Mouse (Mus musculus) myocyte (in vitro differentiated cells): ENCODE measurements at regions not wholly inside any gene's neighbourhood (a gene's known extent, or its start where the extent isn't known, plus 50 kb on each side); places are given as distances from the start of the nearest gene placed in this dataset.

Source experiments
- H3K27me3 ChIP-seq: one replicate; pipeline ENCODE4 v1.6.1; 2011; ENCODE audit not compliant: control insufficient read depth, insufficient read depth, insufficient read length
- H3K36me3 ChIP-seq: one replicate; pipeline ENCODE4 v1.6.1; 2011; ENCODE audit not compliant: control insufficient read depth, insufficient read depth
- H3K4me2 ChIP-seq: one replicate; pipeline ENCODE4 v1.6.1; 2011; ENCODE audit warnings: low read depth, control low read depth
- H3K4me3 ChIP-seq: one replicate; pipeline ENCODE4 v1.5.1; 2011; ENCODE audit warnings: mild to moderate bottlenecking, control low read depth, moderate library complexity
- H3K79me2 ChIP-seq: one replicate; pipeline ENCODE4 v1.6.1; 2011; ENCODE audit not compliant: control insufficient read depth, insufficient read depth
- H3ac ChIP-seq: one replicate; pipeline ENCODE4 v1.6.1; 2011; ENCODE audit not compliant: control insufficient read depth, insufficient read length
- CEBPB ChIP-seq: IDR thresholded peaks from 2 replicates; pipeline ENCODE4 v1.6.1; 2011; ENCODE audit warnings: mild to moderate bottlenecking, moderate library complexity; ENCODE audit not compliant: poor library complexity, insufficient read depth, severe bottlenecking
- E2F4 ChIP-seq: IDR thresholded peaks from one replicate; pipeline ENCODE4 v1.6.1; 2011; ENCODE audit warnings: mild to moderate bottlenecking, control low read depth, moderate library complexity; ENCODE audit not compliant: insufficient read depth
- MAX ChIP-seq: IDR thresholded peaks from one replicate; pipeline ENCODE4 v1.6.1; 2011; ENCODE audit warnings: low read depth, mild to moderate bottlenecking, control low read depth
- MYOD1 ChIP-seq, 3 experiments: IDR thresholded peaks; one replicate each; pipeline ENCODE4 v1.6.1; 2011; ENCODE audit warnings: control low read depth in 2 of 3, low read depth in 2 of 3, mild to moderate bottlenecking in 2 of 3, moderate library complexity in 1 of 3; ENCODE audit not compliant: insufficient read length in 2 of 3, control insufficient read depth in 1 of 3
- MYOG ChIP-seq, 3 experiments: IDR thresholded peaks; one replicate each; pipeline ENCODE4 v1.6.1; 2011; ENCODE audit warnings: control low read depth in 2 of 3, low read depth in 2 of 3, mild to moderate bottlenecking in 2 of 3; ENCODE audit not compliant: insufficient read length in 2 of 3, control insufficient read depth in 1 of 3, insufficient read depth in 1 of 3
- POLR2A ChIP-seq: IDR thresholded peaks from one replicate; pipeline ENCODE4 v1.6.1; 2011; ENCODE audit warnings: low read depth, mild to moderate bottlenecking, control low read depth, moderate library complexity; ENCODE audit not compliant: insufficient read length
- POLR2AphosphoS2 ChIP-seq: IDR thresholded peaks from one replicate; pipeline ENCODE4 v1.6.1; 2011; ENCODE audit warnings: low read depth, control low read depth; ENCODE audit not compliant: insufficient read length
- REST ChIP-seq: IDR thresholded peaks from one replicate; pipeline ENCODE4 v1.6.1; 2011; ENCODE audit warnings: mild to moderate bottlenecking, control low read depth, moderate library complexity; ENCODE audit not compliant: insufficient read depth, insufficient read length
- SRF ChIP-seq: IDR thresholded peaks from one replicate; pipeline ENCODE4 v1.6.1; 2011; ENCODE audit warnings: low read depth; ENCODE audit not compliant: control insufficient read depth, insufficient read length
- TCF12 ChIP-seq: IDR thresholded peaks from one replicate; pipeline ENCODE4 v1.6.1; 2011; ENCODE audit warnings: mild to moderate bottlenecking, control low read depth; ENCODE audit not compliant: poor library complexity, insufficient read depth, severe bottlenecking
- TCF3 ChIP-seq: IDR thresholded peaks from one replicate; pipeline ENCODE4 v1.6.1; 2011; ENCODE audit warnings: low read depth, control low read depth; ENCODE audit not compliant: insufficient read length
- USF1 ChIP-seq: IDR thresholded peaks from one replicate; pipeline ENCODE4 v1.6.1; 2011; ENCODE audit warnings: low read depth, mild to moderate bottlenecking, control low read depth, moderate library complexity

GRCm38 (mm10) chr1:81671142-81671541 lies 561.8 kb upstream of the Gm9747 start:
- Histone ChIP-seq H3ac (no peak overlapping the region), H3K4me3 (no peak overlapping the region), H3K36me3 (no peaks in the 10 kb centered on the region), H3K4me2 (no peak overlapping the region), H3K79me2 (no peaks in the 10 kb centered on the region), H3K27me3 (no peaks in the 10 kb centered on the region)
- TF ChIP-seq TCF3 (no peak), MAX (no peak), MYOD1 (IDR thresholded peaks at IDR 0.05; ENCODE audit: control insufficient read depth in 1 of 3, insufficient read length in 2 of 3, low read depth in 2 of 3) (no peak), POLR2AphosphoS2 (no peak), SRF (peak; percentile 69)

- Histone ChIP-seq H3K36me3 (no peaks in the 10 kb centered on the region), H3K27me3 (no peaks in the 10 kb centered on the region), H3ac (no peak overlapping the region), H3K79me2 (no peaks in the 10 kb centered on the region), H3K4me2 (no peak overlapping the region), H3K4me3 (no peak overlapping the region)
- TF ChIP-seq MYOG (IDR thresholded peaks at IDR 0.05; ENCODE audit: control insufficient read depth in 1 of 3, insufficient read depth in 1 of 3, insufficient read length in 2 of 3, low read depth in 2 of 3), result no peak
- no peak for TF ChIP-seq CEBPB
- no peak for TF ChIP-seq MAX
- TF ChIP-seq SRF, result no peak
- TF ChIP-seq MYOD1 (IDR thresholded peaks at IDR 0.05; ENCODE audit: control insufficient read depth in 1 of 3, insufficient read length in 2 of 3, low read depth in 2 of 3), result no peak
Observed at GRCm38 (mm10) chr1:81671725-81672124, 561.2 kb upstream of the Gm9747 start.

- H3K4me2 ChIP-seq, result no peak overlapping the region
- H3ac ChIP-seq, result no peak overlapping the region
- H3K4me3 ChIP-seq, result no peak overlapping the region
- no peaks in the 10 kb centered on the region for H3K36me3 ChIP-seq
- TF ChIP-seq CEBPB, result 0 out of 2 replicates have a peak, but pooled peaks have one; percentile 23
- TF ChIP-seq POLR2A, result no peak
- TF ChIP-seq POLR2AphosphoS2, result no peak
- H3K27me3 ChIP-seq, result no peaks in the 10 kb centered on the region
- no peaks in the 10 kb centered on the region for H3K79me2 ChIP-seq
Observed at GRCm38 (mm10) chr1:81675576-81676342, 557.2 kb upstream of the Gm9747 start.

GRCm38 (mm10) chr1:81677768-81678400 lies 555.0 kb upstream of the Gm9747 start:
- no peaks in the 10 kb centered on the region for H3K36me3 ChIP-seq
- no peaks in the 10 kb centered on the region for H3K27me3 ChIP-seq
- H3ac ChIP-seq, result no peak overlapping the region
- H3K4me2 ChIP-seq, result no peak overlapping the region
- H3K79me2 ChIP-seq, result no peaks in the 10 kb centered on the region
- TF ChIP-seq REST (no peak), SRF (no peak), MYOD1 (IDR thresholded peaks at IDR 0.05; ENCODE audit: control insufficient read depth in 1 of 3, insufficient read length in 2 of 3, low read depth in 2 of 3) (no peak), E2F4 (no peak), USF1 (no peak), TCF12 (no peak), MAX (no peak), MYOG (IDR thresholded peaks at IDR 0.05; ENCODE audit: control insufficient read depth in 1 of 3, insufficient read depth in 1 of 3, insufficient read length in 2 of 3, low read depth in 2 of 3) (no peak)
- no peak overlapping the region for H3K4me3 ChIP-seq

- H3ac ChIP-seq, result no peak overlapping the region
- TF ChIP-seq MYOG (IDR thresholded peaks at IDR 0.05; ENCODE audit: control insufficient read depth in 1 of 3, insufficient read depth in 1 of 3, insufficient read length in 2 of 3, low read depth in 2 of 3) (no peak), CEBPB (no peak), SRF (no peak), MAX (no peak), REST (no peak), TCF3 (no peak), USF1 (no peak), TCF12 (no peak), E2F4 (no peak)
- H3K27me3 ChIP-seq, result no peaks in the 10 kb centered on the region
- H3K4me3 ChIP-seq, result no peak overlapping the region
- no peak overlapping the region for H3K4me2 ChIP-seq
- H3K79me2 ChIP-seq, result no peaks in the 10 kb centered on the region
- no peaks in the 10 kb centered on the region for H3K36me3 ChIP-seq
Observed at GRCm38 (mm10) chr1:81696129-81696528, 536.8 kb upstream of the Gm9747 start.
